Mouse (Mus musculus) embryonic fibroblast, embryonic 13.5 days (primary cell): ENCODE results near the gene Ttc3. TPM values are rescaled to one million over a fixed set of nuclear protein-coding genes. Genes with fewer than 3 reads are reported as not detected.
"Not testable (repeated sequence)": the region's sequence is repeated elsewhere in the genome, so short reads cannot be mapped to it uniquely, and the experiment has no call there.

Experiments
- H3K27ac ChIP-seq: 2 replicates; pipeline ENCODE4 v1.5.1; 2012; ENCODE audit warnings: low read length, control low read depth, inconsistent platforms; ENCODE audit not compliant: insufficient read depth
- H3K4me1 ChIP-seq: 2 replicates; pipeline ENCODE4 v1.6.1; 2011; ENCODE audit warnings: low read length; ENCODE audit not compliant: control insufficient read depth, insufficient read depth
- H3K4me3 ChIP-seq: 2 replicates; pipeline ENCODE4 v1.5.1; 2011; ENCODE audit warnings: mild to moderate bottlenecking, control low read depth, low read length; ENCODE audit not compliant: insufficient read depth
- CTCF ChIP-seq: IDR thresholded peaks from 2 replicates; pipeline ENCODE4 v1.5.1; 2011; ENCODE audit warnings: mild to moderate bottlenecking, control low read depth, low read length, moderate library complexity, borderline replicate concordance; ENCODE audit not compliant: insufficient read depth
- POLR2A ChIP-seq: IDR thresholded peaks from 2 replicates; pipeline ENCODE4 v1.6.1; 2011; ENCODE audit warnings: low read depth, mild to moderate bottlenecking, control low read depth, low read length, moderate library complexity
- polyA plus RNA-seq: library from polyadenylated mRNA; stranded (reverse); fragments of >200 nt; gene quantifications from 2 replicates; pipeline ENCODE4 v1.2.4, GENCODE M21; 2011; ENCODE audit warnings: low read depth; ENCODE audit not compliant: missing spikeins, insufficient read length

Ttc3 gene
- polyA plus RNA-seq, 1 experiment = 167 TPM

- Histone ChIP-seq H3K4me1 (no peaks in the 10 kb centered on the region; the same call in 1 of the 2 replicates), H3K4me3 (no peak overlapping the region), H3K27ac (no peak overlapping the region)
- TF ChIP-seq CTCF (no peak), POLR2A (no peak)
Observed at GRCm38 (mm10) chr16:94464067-94464466, 93.6 kb downstream of the Ttc3 start.

GRCm38 (mm10) chr16:94465900-94466299, 95.5 kb downstream of the Ttc3 start:
- H3K4me1 ChIP-seq = no peaks in the 10 kb centered on the region; the same call in 1 of the 2 replicates
- TF ChIP-seq POLR2A (no peak), CTCF (no peak)
- no peak overlapping the region for H3K27ac ChIP-seq
- H3K4me3 ChIP-seq = no peak overlapping the region

GRCm38 (mm10) chr16:94466317-94466716, 95.9 kb downstream of the Ttc3 start:
- H3K27ac ChIP-seq, H3K4me1 ChIP-seq, H3K4me3 ChIP-seq: not testable (repeated sequence)

GRCm38 (mm10) chr16:94467337-94468055, 97.1 kb downstream of the Ttc3 start:
- Histone ChIP-seq H3K4me3 (no peak overlapping the region), H3K4me1 (peaks cover 4% of the 10 kb centered on the region)
- no peak for TF ChIP-seq CTCF
- TF ChIP-seq POLR2A = no peak

GRCm38 (mm10) chr16:94468391-94468790, 98.0 kb downstream of the Ttc3 start:
- H3K4me1 ChIP-seq = peaks cover 4% of the 10 kb centered on the region
- TF ChIP-seq POLR2A = no peak
- TF ChIP-seq CTCF = no peak
- H3K27ac ChIP-seq = no peak overlapping the region
- H3K4me3 ChIP-seq = no peak overlapping the region

More at GRCm38 (mm10) chr16:94467337-94468055, 97.1 kb downstream of the Ttc3 start:
- no peak overlapping the region for H3K27ac ChIP-seq

- Histone ChIP-seq H3K27ac (peak overlapping the region; percentile 74), H3K4me1 (peaks cover 4% of the 10 kb centered on the region)
- TF ChIP-seq CTCF = no peak
Observed at GRCm38 (mm10) chr16:94472515-94472951, 102.1 kb downstream of the Ttc3 start.

GRCm38 (mm10) chr16:94473086-94473822, 102.8 kb downstream of the Ttc3 start:
- Histone ChIP-seq H3K4me3 (no peak overlapping the region), H3K27ac (peak overlapping the region; percentile 74), H3K4me1 (peaks cover 4% of the 10 kb centered on the region)
- no peak for TF ChIP-seq CTCF

More at GRCm38 (mm10) chr16:94472515-94472951, 102.1 kb downstream of the Ttc3 start:
- H3K4me3 ChIP-seq = no peak overlapping the region

- Histone ChIP-seq H3K27ac (no peak overlapping the region), H3K4me3 (no peak overlapping the region), H3K4me1 (peaks cover 7% of the 10 kb centered on the region; the same call in 1 of the 2 replicates)
- TF ChIP-seq POLR2A (no peak), CTCF (no peak)
Observed at GRCm38 (mm10) chr16:94484752-94485535, 114.5 kb downstream of the Ttc3 start.

GRCm38 (mm10) chr16:94487341-94487740, 116.9 kb downstream of the Ttc3 start:
- no peak overlapping the region for H3K27ac ChIP-seq
- H3K4me3 ChIP-seq = no peak overlapping the region
- H3K4me1 ChIP-seq = peaks cover 7% of the 10 kb centered on the region; the same call in 1 of the 2 replicates
- TF ChIP-seq CTCF = no peak
- TF ChIP-seq POLR2A = no peak

- peaks cover 7% of the 10 kb centered on the region; the same call in 1 of the 2 replicates for H3K4me1 ChIP-seq
- no peak overlapping the region for H3K4me3 ChIP-seq
- TF ChIP-seq POLR2A = no peak
- TF ChIP-seq CTCF = no peak
- no peak overlapping the region for H3K27ac ChIP-seq
Observed at GRCm38 (mm10) chr16:94489326-94489725, 118.9 kb downstream of the Ttc3 start.

- H3K4me3 ChIP-seq, H3K4me1 ChIP-seq: not testable (repeated sequence)
Observed at GRCm38 (mm10) chr16:94497176-94497575, 126.8 kb downstream of the Ttc3 start.

More at GRCm38 (mm10) chr16:94497176-94497575, 126.8 kb downstream of the Ttc3 start:
- H3K27ac ChIP-seq = not testable (repeated sequence)
